Mouse (Mus musculus) stomach, embryonic 14.5 days (tissue): ENCODE results near the gene Ank3. TPM values are rescaled to one million over a fixed set of nuclear protein-coding genes. Genes with fewer than 3 reads are reported as not detected.
"Not testable (repeated sequence)": the region's sequence is repeated elsewhere in the genome, so short reads cannot be mapped to it uniquely, and the experiment has no call there.

Experiments used
- ATAC-seq: fragments of 200-750 bp; cut with Nextera tagmentation; 2 replicates; pipeline ENCODE4 v1.8.0; 2017; ENCODE audit warnings: low read depth, moderate TSS enrichment; ENCODE audit not compliant: insufficient number of reproducible peaks, insufficient read depth, low FRiP score
- H3K27ac ChIP-seq: fragments of 300-500 bp; sonication (generic); 2 replicates; pipeline ENCODE4 v1.5.1; 2014; ENCODE audit warnings: mild to moderate bottlenecking, low read length, moderate library complexity, mixed read lengths
- H3K27me3 ChIP-seq: fragments of 300-500 bp; sonication (generic); 2 replicates; pipeline ENCODE4 v1.6.1; 2014; ENCODE audit warnings: low read length, control low read depth, mixed read lengths; ENCODE audit not compliant: control insufficient read depth, insufficient read depth
- H3K36me3 ChIP-seq: fragments of 300-500 bp; sonication (generic); 2 replicates; pipeline ENCODE4 v1.6.1; 2014; ENCODE audit warnings: mild to moderate bottlenecking, control low read depth, low read length, moderate library complexity, mixed read lengths; ENCODE audit not compliant: control insufficient read depth, insufficient read depth
- H3K4me1 ChIP-seq: fragments of 300-500 bp; sonication (generic); 2 replicates; pipeline ENCODE4 v1.6.1; 2014; ENCODE audit warnings: low read length, control low read depth, mixed read lengths; ENCODE audit not compliant: control insufficient read depth, insufficient read depth
- H3K4me2 ChIP-seq: fragments of 300-500 bp; sonication (generic); replicated peaks from 2 replicates; pipeline ENCODE4 v1.6.1; 2014; ENCODE audit warnings: low read depth, low read length, control low read depth
- H3K4me3 ChIP-seq: fragments of 300-500 bp; sonication (generic); 2 replicates; pipeline ENCODE4 v1.5.1; 2014; ENCODE audit warnings: low read depth, low read length, control low read depth
- H3K9ac ChIP-seq: fragments of 300-500 bp; sonication (generic); replicated peaks from 2 replicates; pipeline ENCODE4 v1.6.1; 2014; ENCODE audit warnings: low read depth, mild to moderate bottlenecking, control low read depth, low read length, moderate library complexity, mixed read lengths
- H3K9me3 ChIP-seq: fragments of 300-500 bp; sonication (generic); 2 replicates; pipeline ENCODE4 v1.6.1; 2016; ENCODE audit warnings: low read depth, low read length, control low read depth; ENCODE audit not compliant: control insufficient read depth
- WGBS: fragments of 180-500 bp; shearing (Covaris S2); extraction: QIAGEN DNeasy Blood & Tissue Kit; methylation state at CpG from one replicate; pipeline ENCODE4 v1.1.7; 2014; 5-methylcytosine and 5-hydroxymethylcytosine counted together
- polyA plus RNA-seq: library from polyadenylated mRNA; unstranded; fragments of >200 nt; fragmentation: Nextera tagmentation; extraction: Ambion mirVana; gene quantifications from 2 replicates; pipeline ENCODE4 v1.2.1, GENCODE M21; 2014

Ank3 gene
- polyA plus RNA-seq, result 44.4 and 46.1 TPM in 2 replicates

GRCm38 (mm10) chr10:69398763-69399590 is at the start of gene Ank3:
TSS of gene Ank3 (plus strand) at chr10:69398773.
- Histone ChIP-seq H3K9me3 (no peaks in the 10 kb centered on the region), H3K4me2 (peak within 1 kb of the TSS; percentile 100), H3K27me3 (0 out of 2 replicates have a peak, but pooled peaks cover 3% of the 10 kb centered on the region), H3K27ac (no peak within 1 kb of the TSS), H3K4me3 (peak within 1 kb of the TSS; percentile 71), H3K4me1 (0 out of 2 replicates have a peak, but pooled peaks cover 6% of the 10 kb centered on the region), H3K36me3 (no peaks in the 10 kb centered on the region), H3K9ac (peak within 1 kb of the TSS; percentile 39)
- under 1% methylated on average over 75 of the region's 77 CpGs for WGBS
- ATAC-seq, result peak; percentile 82

- H3K36me3 ChIP-seq, result peaks cover 40% of the 10 kb centered on the region
- WGBS, result 10% methylated on average over 12 of the region's 12 CpGs
- peak overlapping the region; percentile 92 for H3K9ac ChIP-seq
- H3K9me3 ChIP-seq, result no peaks in the 10 kb centered on the region
- H3K4me3 ChIP-seq, result peak overlapping the region; percentile 90
- peaks cover 28% of the 10 kb centered on the region for H3K4me1 ChIP-seq
- H3K4me2 ChIP-seq, result peak overlapping the region; percentile 85
- H3K27me3 ChIP-seq, result no peaks in the 10 kb centered on the region
- ATAC-seq, result no peak
- H3K27ac ChIP-seq, result peak overlapping the region; percentile 88
Observed at GRCm38 (mm10) chr10:69351071-69351841, 47.3 kb upstream of the Ank3 start.

- peak overlapping the region; percentile 90 for H3K4me3 ChIP-seq
- H3K27me3 ChIP-seq, result no peaks in the 10 kb centered on the region
- peaks cover 34% of the 10 kb centered on the region for H3K36me3 ChIP-seq
- peak overlapping the region; percentile 85 for H3K4me2 ChIP-seq
- H3K9me3 ChIP-seq, result no peaks in the 10 kb centered on the region
- peaks cover 28% of the 10 kb centered on the region for H3K4me1 ChIP-seq
- under 1% methylated on average over 11 of the region's 11 CpGs for WGBS
- peak overlapping the region; percentile 92 for H3K9ac ChIP-seq
- ATAC-seq, result no peak
- peak overlapping the region; percentile 88 for H3K27ac ChIP-seq
Observed at GRCm38 (mm10) chr10:69351842-69352211, 46.7 kb upstream of the Ank3 start.

GRCm38 (mm10) chr10:69352212-69353085 is 46.1 kb upstream of the Ank3 start, which contains the start of gene Cdk1:
TSS of gene Cdk1 (minus strand) at chr10:69352938.
- Histone ChIP-seq H3K4me1 (peaks cover 28% of the 10 kb centered on the region), H3K9me3 (0 out of 2 replicates have a peak, but pooled peaks cover 1% of the 10 kb centered on the region), H3K36me3 (peaks cover 28% of the 10 kb centered on the region), H3K27ac (peak within 1 kb of the TSS; percentile 88), H3K9ac (peak within 1 kb of the TSS; percentile 92), H3K27me3 (no peaks in the 10 kb centered on the region), H3K4me2 (peak within 1 kb of the TSS; percentile 85), H3K4me3 (peak within 1 kb of the TSS; percentile 90)
- WGBS, result under 1% methylated on average over 51 of the region's 51 CpGs
- ATAC-seq, result peak; percentile 96

- Histone ChIP-seq H3K36me3 (peaks cover 22% of the 10 kb centered on the region), H3K4me2 (0 out of 2 replicates have a peak overlapping the region, but pooled peaks have one; percentile 14), H3K4me1 (peaks cover 28% of the 10 kb centered on the region), H3K4me3 (peak overlapping the region; percentile 90; the same call in 1 of the 2 replicates)
- not testable (repeated sequence) for ATAC-seq, H3K9me3 ChIP-seq, H3K9ac ChIP-seq, H3K27me3 ChIP-seq, H3K27ac ChIP-seq
- 27% methylated on average over 5 of the region's 5 CpGs for WGBS
Observed at GRCm38 (mm10) chr10:69353086-69353479, 45.5 kb upstream of the Ank3 start.

- Histone ChIP-seq H3K36me3 (no peaks in the 10 kb centered on the region), H3K4me2 (no peak overlapping the region), H3K9me3 (0 out of 2 replicates have a peak, but pooled peaks cover 3% of the 10 kb centered on the region), H3K27ac (no peak overlapping the region), H3K9ac (no peak overlapping the region), H3K4me3 (no peak overlapping the region), H3K4me1 (no peaks in the 10 kb centered on the region), H3K27me3 (no peaks in the 10 kb centered on the region)
- ATAC-seq, result no peak
- 80% methylated on average over 1 of the region's 1 CpGs for WGBS
Observed at GRCm38 (mm10) chr10:69359666-69360065, 38.9 kb upstream of the Ank3 start.

GRCm38 (mm10) chr10:69366208-69366607 is 32.4 kb upstream of the Ank3 start:
- no peak overlapping the region for H3K4me3 ChIP-seq
- no peak overlapping the region for H3K4me2 ChIP-seq
- WGBS, result 83% methylated on average over 11 of the region's 11 CpGs
- no peak overlapping the region for H3K9ac ChIP-seq
- no peaks in the 10 kb centered on the region for H3K36me3 ChIP-seq
- H3K9me3 ChIP-seq, result no peaks in the 10 kb centered on the region
- no peak for ATAC-seq
- H3K27ac ChIP-seq, result no peak overlapping the region
- no peaks in the 10 kb centered on the region for H3K4me1 ChIP-seq
- H3K27me3 ChIP-seq, result no peaks in the 10 kb centered on the region
